Mouse (Mus musculus): ENCODE measurements around the gene 2210408I21Rik. TPM values are rescaled to one million over a fixed set of nuclear protein-coding genes. Genes with fewer than 3 reads are reported as not detected.

Gene 2210408I21Rik
- total and polyA plus RNA-seq, 3 experiments = 1.6 to 4.0 TPM; not detected in 1

DNA sequence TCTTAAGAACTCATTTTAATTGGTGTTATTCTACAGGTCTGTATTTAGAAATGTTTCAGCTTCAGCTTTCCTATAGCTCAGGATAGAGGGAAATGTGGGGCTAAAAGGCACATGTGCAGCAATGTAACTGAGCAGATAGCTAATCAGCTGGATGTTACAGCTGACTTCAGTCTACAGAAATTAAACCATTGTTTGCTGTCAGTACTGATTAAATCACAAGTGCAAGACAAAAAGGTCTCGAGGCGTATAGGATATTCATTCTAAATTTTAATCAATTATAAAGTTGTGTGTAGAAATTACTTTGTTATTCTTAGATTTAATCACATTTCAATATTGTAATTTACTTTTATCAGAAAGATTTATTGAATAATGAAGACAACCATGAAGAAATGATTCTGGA, 56.9 kb downstream of the 2210408I21Rik start:
- H3K4me1 ChIP-seq (ENCODE audit: control insufficient read depth in 1 of 2, insufficient read depth in 2 of 2, low read length in 2 of 2) = no peaks in the 10 kb centered on the region
- no peak for DNase-seq (ENCODE audit: low read depth, low spot score)
- no peaks in the 10 kb centered on the region for H3K9me3 ChIP-seq (replicated peaks; ENCODE audit: insufficient read depth, low read length)
- H3K36me3 ChIP-seq (ENCODE audit: control insufficient read depth in 1 of 2, insufficient read depth in 2 of 2, low read length in 2 of 2) = no peaks in the 10 kb centered on the region
- no peak for TF ChIP-seq ZKSCAN1 (IDR thresholded peaks at IDR 0.05; ENCODE audit: low read depth, low read length)
- no peak for TF ChIP-seq UBTF (IDR thresholded peaks at IDR 0.05; ENCODE audit: borderline replicate concordance, insufficient read depth, low read depth, low read length)
- TF ChIP-seq ELF1 (IDR thresholded peaks at IDR 0.05; ENCODE audit: low read depth, low read length) = no peak
- TF ChIP-seq POLR2A (IDR thresholded peaks at IDR 0.05; ENCODE audit: control insufficient read depth in 1 of 2, insufficient read depth in 1 of 2, low read depth in 1 of 2, low read length in 2 of 2, poor library complexity in 1 of 2) = no peak
- TF ChIP-seq SMC3 (IDR thresholded peaks at IDR 0.05; ENCODE audit: low read depth, low read length) = no peak
- no peak for TF ChIP-seq TCF12 (IDR thresholded peaks at IDR 0.05; ENCODE audit: low read depth, low read length)
- TF ChIP-seq E2F4 (IDR thresholded peaks at IDR 0.05; ENCODE audit: borderline replicate concordance, low read depth, low read length) = no peak
- no peak for TF ChIP-seq GABPA (IDR thresholded peaks at IDR 0.05; ENCODE audit: low read depth, low read length)
- no peak for TF ChIP-seq TAL1 (IDR thresholded peaks at IDR 0.05; ENCODE audit: low read length)
- TF ChIP-seq ZNF384 (IDR thresholded peaks at IDR 0.05; ENCODE audit: low read depth, low read length) = no peak
- TF ChIP-seq SIN3A (IDR thresholded peaks at IDR 0.05; ENCODE audit: low read length) = no peak
- no peak for TF ChIP-seq EP300 (IDR thresholded peaks at IDR 0.05; ENCODE audit: low read depth in 1 of 2, low read length in 2 of 2)
- TF ChIP-seq RAD21 (IDR thresholded peaks at IDR 0.05; ENCODE audit: low read depth, low read length) = no peak
- no peak for TF ChIP-seq KAT2A (conservative IDR thresholded peaks at IDR 0.05; ENCODE audit: low read depth, low read length)
- no peak for TF ChIP-seq JUND (IDR thresholded peaks at IDR 0.05; ENCODE audit: low read depth, low read length)
- no peak for TF ChIP-seq TBP (IDR thresholded peaks at IDR 0.05; ENCODE audit: low read depth, low read length)
- TF ChIP-seq NRF1 (IDR thresholded peaks at IDR 0.05; ENCODE audit: insufficient read depth, low read depth, low read length, poor library complexity, severe bottlenecking) = no peak
- TF ChIP-seq MEF2A (IDR thresholded peaks at IDR 0.05; ENCODE audit: extremely low read depth, insufficient replicate concordance, low read depth, low read length, poor library complexity, severe bottlenecking) = no peak
- TF ChIP-seq POLR2AphosphoS5 (IDR thresholded peaks at IDR 0.05; ENCODE audit: borderline replicate concordance, low read depth, low read length) = no peak
- TF ChIP-seq HCFC1 (IDR thresholded peaks at IDR 0.05; ENCODE audit: low read depth, low read length) = no peak
- no peaks in the 10 kb centered on the region for H3K79me2 ChIP-seq (ENCODE audit: control insufficient read depth, insufficient read depth, low read length, poor library complexity)
- H3K9ac ChIP-seq (ENCODE audit: control insufficient read depth, low read depth, low read length, poor library complexity, severe bottlenecking) = no peak overlapping the region
- no peak overlapping the region for H3K4me3 ChIP-seq (ENCODE audit: control insufficient read depth in 1 of 2, insufficient read depth in 1 of 2, low read depth in 2 of 2, low read length in 2 of 2)
- H3K27ac ChIP-seq (ENCODE audit: control insufficient read depth, low read depth, low read length) = no peak overlapping the region
- H3K27me3 ChIP-seq (ENCODE audit: control insufficient read depth in 1 of 2, insufficient read depth in 2 of 2, low read length in 2 of 2) = no peaks in the 10 kb centered on the region

Measured in MEL (cell line).